Mouse (Mus musculus): ENCODE results near the gene Stk39. TPM values are rescaled to one million over a fixed set of nuclear protein-coding genes. Genes with fewer than 3 reads are reported as not detected.

The Stk39 gene
- total RNA-seq, 2 experiments from 2014 or later = 88.1 to 97.1 TPM

- DNase-seq = no peak
These were observed 8.3 kb downstream of the Stk39 start for GRCm38 (mm10) chr2:68463801-68464200.

GRCm38 (mm10) chr2:68458115-68458514, 14.0 kb downstream of the Stk39 start:
- no peak for DNase-seq

- no peak for DNase-seq
These were observed 14.5 kb downstream of the Stk39 start for GRCm38 (mm10) chr2:68457455-68458032.

GRCm38 (mm10) chr2:68456899-68457298, 15.2 kb downstream of the Stk39 start:
- DNase-seq = no peak

GRCm38 (mm10) chr2:68452379-68452778, 19.7 kb downstream of the Stk39 start:
- DNase-seq = peak in 1 of 2 experiments; percentile 39

- no peak for DNase-seq
These were observed 24.0 kb downstream of the Stk39 start for GRCm38 (mm10) chr2:68448035-68448434.

GRCm38 (mm10) chr2:68443141-68443540, 28.9 kb downstream of the Stk39 start:
- no peak for DNase-seq

GRCm38 (mm10) chr2:68442113-68442717, 29.9 kb downstream of the Stk39 start:
- DNase-seq = peak in 1 of 2 experiments; percentile 30

GRCm38 (mm10) chr2:68439614-68440013, 32.5 kb downstream of the Stk39 start:
- no peak for DNase-seq

- DNase-seq = peak in 1 of 2 experiments; percentile 45
These were observed 34.1 kb downstream of the Stk39 start for GRCm38 (mm10) chr2:68437920-68438319.

GRCm38 (mm10) chr2:68437216-68437615, 34.9 kb downstream of the Stk39 start:
- DNase-seq = no peak

GRCm38 (mm10) chr2:68436305-68436704, 35.8 kb downstream of the Stk39 start:
- DNase-seq = no peak

- DNase-seq = no peak
These were observed 36.4 kb downstream of the Stk39 start for GRCm38 (mm10) chr2:68435494-68436255.

- no peak for DNase-seq
These were observed 37.1 kb downstream of the Stk39 start for GRCm38 (mm10) chr2:68434997-68435396.

GRCm38 (mm10) chr2:68434576-68434975, 37.5 kb downstream of the Stk39 start:
- no peak for DNase-seq

- DNase-seq = no peak
These were observed 38.2 kb downstream of the Stk39 start for GRCm38 (mm10) chr2:68433736-68434312.

GRCm38 (mm10) chr2:68432834-68433233, 39.2 kb downstream of the Stk39 start:
- peak; percentile 71 to 82 for DNase-seq

- peak; percentile 75 to 85 for DNase-seq
These were observed 40.8 kb downstream of the Stk39 start for GRCm38 (mm10) chr2:68431024-68431962.

GRCm38 (mm10) chr2:68430493-68430892, 41.6 kb downstream of the Stk39 start:
- DNase-seq = peak; percentile 57 to 60

- DNase-seq = no peak
These were observed 42.6 kb downstream of the Stk39 start for GRCm38 (mm10) chr2:68429436-68429835.

- DNase-seq = no peak
These were observed 45.0 kb downstream of the Stk39 start for GRCm38 (mm10) chr2:68426977-68427577.

All from heart, adult 18-20 months (tissue).